Mouse (Mus musculus): ENCODE data around the gene Clic6. TPM values are rescaled to one million over a fixed set of nuclear protein-coding genes. Genes with fewer than 3 reads are reported as not detected.
A peak's percentile ranks its signal among the peaks of the same experiment; 100 is the strongest.

Gene Clic6
- polyA plus RNA-seq, 1 experiment from 2014 or later: 1.7 TPM

GRCm38 (mm10) chr16:92472898-92473297 is 12.6 kb upstream of the Clic6 start:
- no peak overlapping the region for H3K27ac ChIP-seq
- ATAC-seq: no peak
- no peaks in the 10 kb centered on the region for H3K36me3 ChIP-seq
- H3K4me3 ChIP-seq: no peak overlapping the region
- WGBS (ENCODE audit: insufficient replicate concordance): 62% methylated on average over 3 of the region's 3 CpGs
- H3K27me3 ChIP-seq (replicated peaks): peaks cover 15% of the 10 kb centered on the region; the same call in 1 of the 2 replicates
- H3K4me2 ChIP-seq: no peak overlapping the region
- no peak overlapping the region for H3K9ac ChIP-seq
- no peaks in the 10 kb centered on the region for H3K9me3 ChIP-seq (replicated peaks)
- H3K4me1 ChIP-seq: peaks cover 13% of the 10 kb centered on the region

GRCm38 (mm10) chr16:92475093-92475860 is 10.3 kb upstream of the Clic6 start:
- H3K4me1 ChIP-seq: peaks cover 23% of the 10 kb centered on the region
- H3K27me3 ChIP-seq (replicated peaks): peaks cover 34% of the 10 kb centered on the region
- H3K9ac ChIP-seq: peak overlapping the region; percentile 42; the same call in 1 of the 2 replicates
- WGBS (ENCODE audit: insufficient replicate concordance): 25% methylated on average over 25 of the region's 25 CpGs
- peak overlapping the region; percentile 91 for H3K27ac ChIP-seq
- peak overlapping the region; percentile 49 for H3K4me3 ChIP-seq
- no peaks in the 10 kb centered on the region for H3K36me3 ChIP-seq
- no peaks in the 10 kb centered on the region for H3K9me3 ChIP-seq (replicated peaks)
- H3K4me2 ChIP-seq: peak overlapping the region; percentile 65
- peak; percentile 87 for ATAC-seq

GRCm38 (mm10) chr16:92478561-92479150 is 6.9 kb upstream of the Clic6 start:
- H3K27me3 ChIP-seq (replicated peaks): peaks cover 67% of the 10 kb centered on the region
- peaks cover 23% of the 10 kb centered on the region for H3K4me1 ChIP-seq
- no peak overlapping the region for H3K4me3 ChIP-seq
- H3K9me3 ChIP-seq (replicated peaks): no peaks in the 10 kb centered on the region
- peak overlapping the region; percentile 44 for H3K4me2 ChIP-seq
- no peak overlapping the region for H3K9ac ChIP-seq
- WGBS (ENCODE audit: insufficient replicate concordance): 20% methylated on average over 23 of the region's 23 CpGs
- H3K36me3 ChIP-seq: no peaks in the 10 kb centered on the region
- no peak for ATAC-seq
- H3K27ac ChIP-seq: no peak overlapping the region

GRCm38 (mm10) chr16:92487086-92487485 is 1.6 kb downstream of the Clic6 start:
- WGBS (ENCODE audit: insufficient replicate concordance): 80% methylated on average over 6 of the region's 6 CpGs
- peak; percentile 11; the same call in 1 of the 2 replicates for ATAC-seq
- H3K27me3 ChIP-seq (replicated peaks): peaks cover 24% of the 10 kb centered on the region; the same call in 1 of the 2 replicates
- H3K9me3 ChIP-seq (replicated peaks): no peaks in the 10 kb centered on the region
- no peaks in the 10 kb centered on the region for H3K36me3 ChIP-seq
- H3K4me3 ChIP-seq: no peak overlapping the region
- H3K4me1 ChIP-seq: peaks cover 51% of the 10 kb centered on the region
- no peak overlapping the region for H3K9ac ChIP-seq
- H3K27ac ChIP-seq: no peak overlapping the region
- no peak overlapping the region for H3K4me2 ChIP-seq

GRCm38 (mm10) chr16:92487489-92487888 is 2.0 kb downstream of the Clic6 start:
- Histone ChIP-seq H3K9ac (no peak overlapping the region), H3K4me2 (no peak overlapping the region), H3K36me3 (no peaks in the 10 kb centered on the region), H3K27ac (no peak overlapping the region), H3K9me3 (replicated peaks) (no peaks in the 10 kb centered on the region), H3K4me1 (peaks cover 55% of the 10 kb centered on the region), H3K4me3 (no peak overlapping the region), H3K27me3 (replicated peaks) (peaks cover 20% of the 10 kb centered on the region; the same call in 1 of the 2 replicates)
- ATAC-seq: peak; percentile 72
- WGBS (ENCODE audit: insufficient replicate concordance): 21% methylated on average over 4 of the region's 4 CpGs

- Histone ChIP-seq H3K27ac (peak overlapping the region; percentile 64), H3K9ac (0 out of 2 replicates have a peak overlapping the region, but pooled peaks have one; percentile 27), H3K9me3 (replicated peaks) (no peaks in the 10 kb centered on the region), H3K36me3 (no peaks in the 10 kb centered on the region), H3K4me3 (peak overlapping the region; percentile 5; the same call in 1 of the 2 replicates), H3K4me2 (peak overlapping the region; percentile 48), H3K4me1 (peaks cover 64% of the 10 kb centered on the region), H3K27me3 (replicated peaks) (peaks cover 11% of the 10 kb centered on the region; the same call in 1 of the 2 replicates)
- ATAC-seq: no peak
- WGBS (ENCODE audit: insufficient replicate concordance): 73% methylated on average over 5 of the region's 5 CpGs
Measured at GRCm38 (mm10) chr16:92488456-92488855, 2.9 kb downstream of the Clic6 start.

- WGBS (ENCODE audit: insufficient replicate concordance): 20% methylated on average over 9 of the region's 9 CpGs
- ATAC-seq: peak; percentile 85
- Histone ChIP-seq H3K27ac (peak overlapping the region; percentile 92), H3K36me3 (no peaks in the 10 kb centered on the region), H3K4me1 (peaks cover 73% of the 10 kb centered on the region), H3K4me2 (peak overlapping the region; percentile 57), H3K4me3 (peak overlapping the region; percentile 30), H3K9ac (peak overlapping the region; percentile 59), H3K9me3 (replicated peaks) (no peaks in the 10 kb centered on the region), H3K27me3 (replicated peaks) (peaks cover 2% of the 10 kb centered on the region; the same call in 1 of the 2 replicates)
Measured at GRCm38 (mm10) chr16:92489356-92489755, 3.8 kb downstream of the Clic6 start.

- peaks cover 34% of the 10 kb centered on the region for H3K4me1 ChIP-seq
- WGBS (ENCODE audit: insufficient replicate concordance): 9% methylated on average over 26 of the region's 26 CpGs
- H3K4me3 ChIP-seq: peak overlapping the region; percentile 47
- H3K27ac ChIP-seq: no peak overlapping the region
- H3K9ac ChIP-seq: peak overlapping the region; percentile 32; the same call in 1 of the 2 replicates
- H3K36me3 ChIP-seq: no peaks in the 10 kb centered on the region
- no peaks in the 10 kb centered on the region for H3K9me3 ChIP-seq (replicated peaks)
- H3K27me3 ChIP-seq (replicated peaks): peaks cover 72% of the 10 kb centered on the region
- H3K4me2 ChIP-seq: peak overlapping the region; percentile 72
- ATAC-seq: no peak
Measured at GRCm38 (mm10) chr16:92497851-92498588, 12.5 kb downstream of the Clic6 start.

- Histone ChIP-seq H3K9ac (peak overlapping the region; percentile 32), H3K27me3 (replicated peaks) (peaks cover 78% of the 10 kb centered on the region), H3K36me3 (no peaks in the 10 kb centered on the region), H3K4me3 (peak overlapping the region; percentile 47), H3K27ac (no peak overlapping the region), H3K9me3 (replicated peaks) (no peaks in the 10 kb centered on the region), H3K4me2 (peak overlapping the region; percentile 72), H3K4me1 (peaks cover 28% of the 10 kb centered on the region)
- no peak for ATAC-seq
- WGBS (ENCODE audit: insufficient replicate concordance): under 1% methylated on average over 34 of the region's 34 CpGs
Measured at GRCm38 (mm10) chr16:92498589-92498981, 13.0 kb downstream of the Clic6 start.

- Histone ChIP-seq H3K9me3 (replicated peaks) (no peaks in the 10 kb centered on the region), H3K9ac (no peak overlapping the region), H3K27me3 (replicated peaks) (peaks cover 85% of the 10 kb centered on the region), H3K4me2 (peak overlapping the region; percentile 72), H3K4me1 (peaks cover 21% of the 10 kb centered on the region), H3K27ac (no peak overlapping the region), H3K4me3 (peak overlapping the region; percentile 47), H3K36me3 (no peaks in the 10 kb centered on the region)
- no peak for ATAC-seq
- WGBS (ENCODE audit: insufficient replicate concordance): 19% methylated on average over 15 of the region's 15 CpGs
Measured at GRCm38 (mm10) chr16:92499324-92499723, 13.8 kb downstream of the Clic6 start.

- no peak overlapping the region for H3K4me2 ChIP-seq
- H3K4me1 ChIP-seq: peaks cover 10% of the 10 kb centered on the region
- no peak overlapping the region for H3K9ac ChIP-seq
- H3K9me3 ChIP-seq (replicated peaks): no peaks in the 10 kb centered on the region
- H3K27ac ChIP-seq: no peak overlapping the region
- no peaks in the 10 kb centered on the region for H3K36me3 ChIP-seq
- H3K27me3 ChIP-seq (replicated peaks): peaks cover 91% of the 10 kb centered on the region
- no peak overlapping the region for H3K4me3 ChIP-seq
- ATAC-seq: no peak
- WGBS (ENCODE audit: insufficient replicate concordance): 67% methylated on average over 8 of the region's 8 CpGs
Measured at GRCm38 (mm10) chr16:92500534-92500933, 15.0 kb downstream of the Clic6 start.
